In the genomic region with DNA sequence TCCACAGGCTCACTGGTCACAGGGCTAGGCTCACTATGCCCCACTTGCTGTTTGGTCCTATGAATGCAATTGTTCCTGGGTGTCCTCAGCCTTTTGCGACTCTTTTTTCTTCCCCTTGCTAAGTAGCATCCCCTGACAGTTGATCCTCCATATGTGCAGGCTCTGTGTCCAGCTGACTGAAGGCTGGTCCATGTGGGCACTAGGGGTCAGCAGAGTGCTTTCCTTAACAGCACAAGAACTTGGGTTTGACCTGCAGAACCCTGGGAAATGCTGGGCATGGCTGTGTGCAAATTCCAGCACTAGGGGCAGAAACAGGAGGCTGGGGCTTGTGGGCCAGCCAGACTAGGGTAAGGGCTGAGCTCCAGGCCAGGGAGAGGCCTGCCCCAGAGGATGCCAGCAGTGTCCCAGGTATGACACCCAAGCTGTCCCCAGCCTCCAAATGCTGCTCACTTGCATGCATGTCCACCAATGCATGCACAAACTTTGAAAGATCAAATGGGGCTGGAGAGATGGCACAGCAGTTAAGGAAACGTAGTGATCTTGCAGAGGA, we compare ENCODE assay signal across 8 mouse cellular contexts. TPM values are rescaled to one million over a fixed set of nuclear protein-coding genes. Genes with fewer than 3 reads are reported as not detected.
DNase-seq lines count a peak whose midpoint lies in the region; ATAC-seq lines count a peak whose summit lies in the region.
"Not testable (repeated sequence)": the region's sequence is repeated elsewhere in the genome, so short reads cannot be mapped to it uniquely, and the experiment has no call there.

No protein-coding gene starts in this region.

- H3K4me1 ChIP-seq in forebrain, embryonic 12.5 days; hindbrain, embryonic 14.5 days (replicated peaks; ENCODE audit: control insufficient read depth, insufficient read depth, low read length); neural tube, embryonic 15.5 days: not testable (repeated sequence)

- peak; percentile 71 for DNase-seq in NIH3T3 (ENCODE audit: low read depth)
- DNase-seq in cerebellum, adult 9-10 months: peak; percentile 31
- DNase-seq in hindbrain, embryonic 14.5 days (ENCODE audit: low spot score): peak; percentile 70
- DNase-seq in kidney, postnatal 14 days: peak; percentile 60
- DNase-seq in lung, postnatal 14 days: peak; percentile 48
- DNase-seq in thymus, postnatal 25 days: peak; percentile 16

- ATAC-seq in forebrain, embryonic 12.5 days (ENCODE audit: low FRiP score): 0 out of 2 replicates have a peak, but pooled peaks have one; percentile 33
- peak; percentile 64; the same call in 1 of the 2 replicates for ATAC-seq in hindbrain, embryonic 14.5 days (ENCODE audit: low FRiP score)
- peak; percentile 82 for ATAC-seq in neural tube, embryonic 15.5 days (ENCODE audit: low FRiP score)

- WGBS in forebrain, embryonic 12.5 days: 50% methylated on average over 2 of the region's 2 CpGs
- WGBS in hindbrain, embryonic 14.5 days: 57% methylated on average over 2 of the region's 2 CpGs
- 58% methylated on average over 2 of the region's 2 CpGs for WGBS in neural tube, embryonic 15.5 days

- H3K9ac ChIP-seq in forebrain, embryonic 12.5 days; hindbrain, embryonic 14.5 days; neural tube, embryonic 15.5 days (replicated peaks): not testable (repeated sequence)

- H3K36me3 ChIP-seq in forebrain, embryonic 12.5 days (replicated peaks); hindbrain, embryonic 14.5 days (replicated peaks; ENCODE audit: control insufficient read depth, insufficient read depth); neural tube, embryonic 15.5 days: not testable (repeated sequence)

- H3K27ac ChIP-seq in forebrain, embryonic 12.5 days; hindbrain, embryonic 14.5 days; neural tube, embryonic 15.5 days (replicated peaks): not testable (repeated sequence)

- not testable (repeated sequence) for H3K4me2 ChIP-seq in forebrain, embryonic 12.5 days; hindbrain, embryonic 14.5 days (replicated peaks); neural tube, embryonic 15.5 days

- H3K4me3 ChIP-seq in forebrain, embryonic 12.5 days (replicated peaks); hindbrain, embryonic 14.5 days (replicated peaks; ENCODE audit: low read length); neural tube, embryonic 15.5 days (replicated peaks): not testable (repeated sequence)

- not testable (repeated sequence) for H3K9me3 ChIP-seq in forebrain, embryonic 12.5 days; hindbrain, embryonic 14.5 days (ENCODE audit: control insufficient read depth, low read length); neural tube, embryonic 15.5 days (replicated peaks)

- H3K27me3 ChIP-seq in forebrain, embryonic 12.5 days; hindbrain, embryonic 14.5 days (ENCODE audit: control insufficient read depth, insufficient read depth, low read length); neural tube, embryonic 15.5 days (replicated peaks): not testable (repeated sequence)

RNA-seq across cellular contexts. Expression of gene Fcho1, which starts 25.9 kb away (rescaled TPM):
- polyA plus RNA-seq in forebrain, embryonic 12.5 days (2016; fragmentation: Nextera tagmentation; extraction: Ambion mirVana): 38.4 and 38.9 TPM in 2 replicates
- 57.3 and 61.0 TPM in 2 replicates for polyA plus RNA-seq in hindbrain, embryonic 14.5 days (2014; fragmentation: Nextera tagmentation; extraction: Ambion mirVana)
- 81.2 and 85.0 TPM in 2 replicates for polyA plus RNA-seq in neural tube, embryonic 15.5 days (2015; fragmentation: Nextera tagmentation; extraction: Ambion mirVana)

RNA-seq across cellular contexts. Expression of gene B3gnt3, which starts 49.8 kb away (rescaled TPM):
- 0.36 and 0.72 TPM in 2 replicates for polyA plus RNA-seq in forebrain, embryonic 12.5 days (2016; fragmentation: Nextera tagmentation; extraction: Ambion mirVana)
- 0.21 and 0.41 TPM in 2 replicates for polyA plus RNA-seq in hindbrain, embryonic 14.5 days (2014; fragmentation: Nextera tagmentation; extraction: Ambion mirVana)
- polyA plus RNA-seq in neural tube, embryonic 15.5 days (2015; fragmentation: Nextera tagmentation; extraction: Ambion mirVana): 0.56 and 1.3 TPM in 2 replicates

Comparison
In these comparisons a context has a peak if more than half of its experiments do, and no peak if none do; other contexts are left out.
1. DNase-seq: peak in every context shown above with its lines; median percentile 71 in NIH3T3; 70 in hindbrain, embryonic 14.5 days; 60 in kidney, postnatal 14 days; 48 in lung, postnatal 14 days; 31 in cerebellum, adult 9-10 months; 16 in thymus, postnatal 25 days.